ENCODE assay signal across 17 mouse cellular contexts in genomic region chr9:43748519-43748918, GRCm38 (mm10). TPM values are rescaled to one million over a fixed set of nuclear protein-coding genes. Genes with fewer than 3 reads are reported as not detected.
DNase-seq lines count a peak whose midpoint lies in the region; ATAC-seq lines count a peak whose summit lies in the region.
"Had no signal": no experiment of that assay in that cellular context is flagged by ENCODE, and none has a peak within 500 bp of the region (broad histone marks: within the 10 kb centered on the region; RNA-seq: fewer than 3 reads in every experiment).

No protein-coding gene starts in this region.

- no peaks in the 10 kb centered on the region for H3K9me3 ChIP-seq in midbrain, embryonic 12.5 days
- no peaks in the 10 kb centered on the region for H3K9me3 ChIP-seq in midbrain, embryonic 11.5 days (ENCODE audit: control insufficient read depth, low read length)
- no peaks in the 10 kb centered on the region for H3K9me3 ChIP-seq in forebrain, embryonic 16.5 days (ENCODE audit: control insufficient read depth, low read length)
- H3K9me3 ChIP-seq in hindbrain, embryonic 16.5 days (ENCODE audit: control insufficient read depth, low read length), result no peaks in the 10 kb centered on the region
- H3K9me3 ChIP-seq in neural tube, embryonic 15.5 days (replicated peaks), result no peaks in the 10 kb centered on the region

- H3K27ac ChIP-seq in midbrain, embryonic 12.5 days (replicated peaks), result no peak overlapping the region
- H3K27ac ChIP-seq in midbrain, embryonic 11.5 days (ENCODE audit: low read depth, low read length), result no peak overlapping the region
- H3K27ac ChIP-seq in forebrain, embryonic 16.5 days (ENCODE audit: low read length), result no peak overlapping the region
- no peak overlapping the region for H3K27ac ChIP-seq in hindbrain, embryonic 16.5 days (ENCODE audit: low read depth, low read length)
- H3K27ac ChIP-seq in neural tube, embryonic 15.5 days (replicated peaks), result no peak overlapping the region

- 55% methylated on average over 5 of the region's 5 CpGs for WGBS in midbrain, embryonic 12.5 days
- WGBS in midbrain, embryonic 11.5 days, result 66% methylated on average over 5 of the region's 5 CpGs
- 78% methylated on average over 5 of the region's 5 CpGs for WGBS in forebrain, embryonic 16.5 days
- 51% methylated on average over 5 of the region's 5 CpGs for WGBS in hindbrain, embryonic 16.5 days
- 54% methylated on average over 5 of the region's 5 CpGs for WGBS in neural tube, embryonic 15.5 days

- peaks cover 64% of the 10 kb centered on the region for H3K4me1 ChIP-seq in midbrain, embryonic 12.5 days
- peaks cover 46% of the 10 kb centered on the region for H3K4me1 ChIP-seq in midbrain, embryonic 11.5 days (ENCODE audit: control insufficient read depth, insufficient read depth, low read length)
- H3K4me1 ChIP-seq in forebrain, embryonic 16.5 days (replicated peaks; ENCODE audit: control insufficient read depth, insufficient read depth, low read length), result peaks cover 52% of the 10 kb centered on the region
- H3K4me1 ChIP-seq in hindbrain, embryonic 16.5 days (ENCODE audit: control insufficient read depth, insufficient read depth, low read depth, low read length), result peaks cover 51% of the 10 kb centered on the region
- H3K4me1 ChIP-seq in neural tube, embryonic 15.5 days, result peaks cover 73% of the 10 kb centered on the region

- no peaks in the 10 kb centered on the region for H3K27me3 ChIP-seq in midbrain, embryonic 12.5 days
- H3K27me3 ChIP-seq in midbrain, embryonic 11.5 days (ENCODE audit: control insufficient read depth, insufficient read depth, low read length), result no peaks in the 10 kb centered on the region
- H3K27me3 ChIP-seq in forebrain, embryonic 16.5 days (replicated peaks; ENCODE audit: control insufficient read depth, insufficient read depth, low read length), result no peaks in the 10 kb centered on the region
- H3K27me3 ChIP-seq in hindbrain, embryonic 16.5 days (replicated peaks; ENCODE audit: control insufficient read depth, insufficient read depth, low read length), result no peaks in the 10 kb centered on the region
- no peaks in the 10 kb centered on the region for H3K27me3 ChIP-seq in neural tube, embryonic 15.5 days (replicated peaks)

- H3K4me3 ChIP-seq in midbrain, embryonic 12.5 days, result no peak overlapping the region
- H3K4me3 ChIP-seq in midbrain, embryonic 11.5 days (ENCODE audit: low read depth, low read length), result no peak overlapping the region
- no peak overlapping the region for H3K4me3 ChIP-seq in forebrain, embryonic 16.5 days (replicated peaks; ENCODE audit: low read length)
- no peak overlapping the region for H3K4me3 ChIP-seq in hindbrain, embryonic 16.5 days (ENCODE audit: low read length)
- peak overlapping the region; percentile 59; the same call in 1 of the 2 replicates for H3K4me3 ChIP-seq in neural tube, embryonic 15.5 days (replicated peaks)

- no peak for DNase-seq in midbrain, embryonic 11.5 days (ENCODE audit: low spot score, missing footprints)
- no peak for DNase-seq in frontal cortex, postnatal 10 days (ENCODE audit: low spot score in 2 of 2)
- DNase-seq in spleen, adult 12 weeks (ENCODE audit: low spot score), result no peak
- DNase-seq: cerebellum, postnatal 10 days; gastrocnemius, postnatal 25 days; kidney, adult 9 months; liver; lung, adult 18-20 months; lung, postnatal 4 days; right cerebral cortex, adult 18-20 months; thymus, adult 18-20 months had no signal

- H3K9ac ChIP-seq in midbrain, embryonic 12.5 days (replicated peaks), result no peak overlapping the region
- no peak overlapping the region for H3K9ac ChIP-seq in midbrain, embryonic 11.5 days (ENCODE audit: low read length)
- no peak overlapping the region for H3K9ac ChIP-seq in forebrain, embryonic 16.5 days (replicated peaks; ENCODE audit: low read depth, low read length)
- H3K9ac ChIP-seq in hindbrain, embryonic 16.5 days (ENCODE audit: low read depth, low read length), result no peak overlapping the region
- no peak overlapping the region for H3K9ac ChIP-seq in neural tube, embryonic 15.5 days (replicated peaks)

- ATAC-seq in midbrain, embryonic 12.5 days (ENCODE audit: low FRiP score, low read depth), result no peak
- no peak for ATAC-seq in midbrain, embryonic 11.5 days (ENCODE audit: low FRiP score)
- no peak for ATAC-seq in forebrain, embryonic 16.5 days
- no peak for ATAC-seq in hindbrain, embryonic 16.5 days
- no peak for ATAC-seq in neural tube, embryonic 15.5 days (ENCODE audit: low FRiP score)
- ATAC-seq in megakaryocyte progenitor cell, adult 5-6 weeks (replicated peaks; ENCODE audit: poor library complexity), result no peak
- ATAC-seq: inflammation-experienced regulatory T-cells, adult 6 months had no signal

- peaks cover 4% of the 10 kb centered on the region; the same call in 1 of the 2 replicates for H3K36me3 ChIP-seq in midbrain, embryonic 12.5 days
- no peaks in the 10 kb centered on the region for H3K36me3 ChIP-seq in midbrain, embryonic 11.5 days (ENCODE audit: control insufficient read depth, insufficient read depth, low read length)
- no peaks in the 10 kb centered on the region for H3K36me3 ChIP-seq in forebrain, embryonic 16.5 days (ENCODE audit: control insufficient read depth, insufficient read depth)
- H3K36me3 ChIP-seq in hindbrain, embryonic 16.5 days (ENCODE audit: control insufficient read depth, insufficient read depth, low read length), result no peaks in the 10 kb centered on the region
- no peaks in the 10 kb centered on the region for H3K36me3 ChIP-seq in neural tube, embryonic 15.5 days

- peak overlapping the region; percentile 86; the same call in 1 of the 2 replicates for H3K4me2 ChIP-seq in midbrain, embryonic 12.5 days (replicated peaks)
- H3K4me2 ChIP-seq in midbrain, embryonic 11.5 days, result no peak overlapping the region
- peak overlapping the region; percentile 2; the same call in 1 of the 2 replicates for H3K4me2 ChIP-seq in forebrain, embryonic 16.5 days (ENCODE audit: low read length)
- peak overlapping the region; percentile 80 for H3K4me2 ChIP-seq in hindbrain, embryonic 16.5 days (ENCODE audit: low read length)
- H3K4me2 ChIP-seq in neural tube, embryonic 15.5 days, result peak overlapping the region; percentile 79

RNA-seq across cellular contexts. Expression of gene Nectin1, which starts 4.7 kb away (rescaled TPM):
- 9.7 and 12.5 TPM in 2 replicates for polyA plus RNA-seq in midbrain, embryonic 12.5 days (2016; fragmentation: Nextera tagmentation; extraction: Ambion mirVana)
- polyA plus RNA-seq in midbrain, embryonic 11.5 days (2014; fragmentation: Nextera tagmentation; extraction: Ambion mirVana), result 6.9 and 8.3 TPM in 2 replicates
- 8.6 and 10.1 TPM in 2 replicates for polyA plus RNA-seq in forebrain, embryonic 16.5 days (2015; fragmentation: Nextera tagmentation; extraction: Ambion mirVana)
- polyA plus RNA-seq in hindbrain, embryonic 16.5 days (2015; fragmentation: Nextera tagmentation; extraction: Ambion mirVana), result 12.9 and 15.5 TPM in 2 replicates
- 14.0 and 14.9 TPM in 2 replicates for polyA plus RNA-seq in neural tube, embryonic 15.5 days (2015; fragmentation: Nextera tagmentation; extraction: Ambion mirVana)
- 1.7 and 2.0 TPM in 2 replicates for total RNA-seq in megakaryocyte progenitor cell, adult 5-6 weeks (2015)
- 0.08 and 0.54 TPM in 2 replicates for total RNA-seq in megakaryocyte progenitor cell, adult 5-6 weeks (2017)
